Mouse (Mus musculus): ENCODE measurements at regions not wholly inside any gene's neighbourhood (a gene's known extent, or its start where the extent isn't known, plus 50 kb on each side); places are given as distances from the start of the nearest gene placed in this dataset.

DNA sequence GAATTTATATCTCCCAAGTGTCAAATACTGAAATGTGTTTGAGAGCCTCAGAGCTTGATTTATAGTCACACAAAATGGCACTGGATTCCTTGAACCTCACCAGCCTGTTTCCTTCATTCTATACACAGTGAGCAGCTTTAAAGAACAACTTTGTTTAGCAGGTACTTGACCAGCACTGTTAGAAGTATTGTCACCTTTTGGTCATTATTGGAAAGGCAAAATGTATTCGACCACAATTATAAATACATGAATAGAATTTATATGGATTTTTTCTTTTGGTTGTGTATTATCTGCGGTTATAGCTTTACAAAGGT, 527.3 kb upstream of the Pdzrn3 start:
- Histone ChIP-seq H3K9ac (replicated peaks; ENCODE audit: low read length) (no peak overlapping the region), H3K27ac (replicated peaks; ENCODE audit: low read depth, low read length) (no peak overlapping the region), H3K36me3 (replicated peaks; ENCODE audit: control insufficient read depth, insufficient read depth, low read depth, low read length) (no peaks in the 10 kb centered on the region), H3K4me2 (ENCODE audit: low read depth, low read length) (no peak overlapping the region), H3K27me3 (ENCODE audit: control insufficient read depth, insufficient read depth, low read length) (no peaks in the 10 kb centered on the region), H3K9me3 (replicated peaks; ENCODE audit: control insufficient read depth, low read length) (no peaks in the 10 kb centered on the region), H3K4me3 (ENCODE audit: low read depth, low read length) (no peak overlapping the region), H3K4me1 (ENCODE audit: control insufficient read depth, insufficient read depth, low read length) (no peaks in the 10 kb centered on the region)
- no peak for ATAC-seq (replicated peaks; ENCODE audit: insufficient number of reproducible peaks, low FRiP score, low TSS enrichment, low read depth)
- WGBS = 83% methylated on average over 2 of the region's 2 CpGs
- no peak for DNase-seq (ENCODE audit: low spot score)

DNA sequence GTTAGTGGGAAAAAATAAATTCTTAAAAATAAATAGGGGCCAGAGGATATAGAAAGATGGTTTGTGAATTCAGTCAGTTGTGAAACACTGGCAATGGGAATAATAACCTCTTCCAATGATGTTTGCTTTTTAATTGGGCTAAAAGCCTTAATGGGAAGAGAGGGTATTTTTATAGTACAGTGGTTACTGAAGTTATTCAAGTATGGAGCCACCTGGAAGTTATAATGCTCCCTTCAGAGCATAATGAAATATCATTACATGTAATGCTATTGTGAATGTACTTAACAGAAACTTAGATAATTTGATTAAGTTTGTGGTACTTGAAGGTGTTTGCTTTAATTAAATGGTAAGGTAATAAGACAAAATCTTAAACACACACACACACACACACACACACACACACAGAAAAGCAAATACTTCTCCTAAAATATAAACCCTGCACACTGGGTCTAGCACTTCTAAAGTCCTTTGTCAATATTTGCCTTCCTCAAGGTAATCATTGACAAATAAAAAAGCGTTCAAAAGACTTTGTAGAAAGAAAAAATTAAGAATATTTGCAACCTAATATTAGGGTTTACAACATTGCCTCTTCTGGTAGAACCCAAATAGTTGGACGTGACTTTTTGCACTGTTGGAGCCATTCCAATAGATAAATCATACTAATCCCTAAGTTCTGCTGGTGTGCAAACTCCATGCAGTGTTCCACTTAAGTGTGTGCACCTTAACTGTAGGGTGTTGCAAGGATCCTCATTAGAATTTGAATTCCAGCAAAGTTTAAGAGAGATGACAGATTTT, 526.7 kb upstream of the Pdzrn3 start:
- no peak overlapping the region for H3K27ac ChIP-seq (replicated peaks; ENCODE audit: low read depth, low read length)
- H3K9ac ChIP-seq (replicated peaks; ENCODE audit: low read length) = no peak overlapping the region
- H3K4me1 ChIP-seq (ENCODE audit: control insufficient read depth, insufficient read depth, low read length) = no peaks in the 10 kb centered on the region
- 79% methylated on average over 2 of the region's 2 CpGs for WGBS
- no peaks in the 10 kb centered on the region for H3K27me3 ChIP-seq (ENCODE audit: control insufficient read depth, insufficient read depth, low read length)
- DNase-seq (ENCODE audit: low spot score) = no peak
- no peak overlapping the region for H3K4me3 ChIP-seq (ENCODE audit: low read depth, low read length)
- H3K9me3 ChIP-seq (replicated peaks; ENCODE audit: control insufficient read depth, low read length) = no peaks in the 10 kb centered on the region
- ATAC-seq (replicated peaks; ENCODE audit: insufficient number of reproducible peaks, low FRiP score, low TSS enrichment, low read depth) = no peak
- H3K36me3 ChIP-seq (replicated peaks; ENCODE audit: control insufficient read depth, insufficient read depth, low read depth, low read length) = no peaks in the 10 kb centered on the region
- no peak overlapping the region for H3K4me2 ChIP-seq (ENCODE audit: low read depth, low read length)

- WGBS = 70% methylated on average over 2 of the region's 2 CpGs
- Histone ChIP-seq H3K36me3 (replicated peaks; ENCODE audit: control insufficient read depth, insufficient read depth, low read depth, low read length) (no peaks in the 10 kb centered on the region), H3K27me3 (ENCODE audit: control insufficient read depth, insufficient read depth, low read length) (no peaks in the 10 kb centered on the region), H3K9me3 (replicated peaks; ENCODE audit: control insufficient read depth, low read length) (no peaks in the 10 kb centered on the region), H3K4me2 (ENCODE audit: low read depth, low read length) (no peak overlapping the region), H3K4me1 (ENCODE audit: control insufficient read depth, insufficient read depth, low read length) (no peaks in the 10 kb centered on the region), H3K9ac (replicated peaks; ENCODE audit: low read length) (no peak overlapping the region), H3K27ac (replicated peaks; ENCODE audit: low read depth, low read length) (no peak overlapping the region), H3K4me3 (ENCODE audit: low read depth, low read length) (no peak overlapping the region)
- ATAC-seq (replicated peaks; ENCODE audit: insufficient number of reproducible peaks, low FRiP score, low TSS enrichment, low read depth) (no peak), DNase-seq (ENCODE audit: low spot score) (no peak)
Measured at GRCm38 (mm10) chr6:101902276-101902675, 524.6 kb upstream of the Pdzrn3 start.

- no peak for ATAC-seq (replicated peaks; ENCODE audit: insufficient number of reproducible peaks, low FRiP score, low TSS enrichment, low read depth)
- no peaks in the 10 kb centered on the region for H3K9me3 ChIP-seq (replicated peaks; ENCODE audit: control insufficient read depth, low read length)
Measured at GRCm38 (mm10) chr6:101898544-101898943, 520.8 kb upstream of the Pdzrn3 start.

DNA sequence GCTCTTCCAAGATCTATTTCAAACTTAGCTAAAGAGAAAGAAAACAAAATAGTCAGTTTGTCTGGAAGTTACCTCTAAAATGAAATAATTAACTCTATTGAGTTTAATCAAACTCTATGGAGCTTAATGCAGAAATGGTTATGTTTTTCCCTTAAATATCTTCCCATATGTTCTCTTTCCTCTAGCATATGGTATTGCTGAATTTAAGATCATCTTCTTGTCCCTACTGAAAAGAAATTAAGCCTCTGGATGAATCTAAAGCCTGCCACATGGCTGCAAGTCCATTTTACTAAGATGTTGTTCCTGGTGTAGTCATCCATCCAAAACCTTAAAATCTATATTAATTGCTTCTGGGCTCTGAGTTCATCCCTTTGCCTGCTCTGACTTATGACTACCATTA, 513.0 kb upstream of the Pdzrn3 start:
- Histone ChIP-seq H3K9ac (replicated peaks; ENCODE audit: low read length) (no peak overlapping the region), H3K4me2 (ENCODE audit: low read depth, low read length) (no peak overlapping the region), H3K4me1 (ENCODE audit: control insufficient read depth, insufficient read depth, low read length) (no peaks in the 10 kb centered on the region), H3K36me3 (replicated peaks; ENCODE audit: control insufficient read depth, insufficient read depth, low read depth, low read length) (no peaks in the 10 kb centered on the region), H3K27ac (replicated peaks; ENCODE audit: low read depth, low read length) (no peak overlapping the region), H3K27me3 (ENCODE audit: control insufficient read depth, insufficient read depth, low read length) (no peaks in the 10 kb centered on the region), H3K9me3 (replicated peaks; ENCODE audit: control insufficient read depth, low read length) (no peaks in the 10 kb centered on the region), H3K4me3 (ENCODE audit: low read depth, low read length) (no peak overlapping the region)
- no peak for DNase-seq (ENCODE audit: low spot score)
- no peak for ATAC-seq (replicated peaks; ENCODE audit: insufficient number of reproducible peaks, low FRiP score, low TSS enrichment, low read depth)

More at GRCm38 (mm10) chr6:101898544-101898943, 520.8 kb upstream of the Pdzrn3 start:
- H3K27ac ChIP-seq (replicated peaks; ENCODE audit: low read depth, low read length) = no peak overlapping the region
- no peaks in the 10 kb centered on the region for H3K36me3 ChIP-seq (replicated peaks; ENCODE audit: control insufficient read depth, insufficient read depth, low read depth, low read length)
- no peak overlapping the region for H3K4me3 ChIP-seq (ENCODE audit: low read depth, low read length)
- no peak for DNase-seq (ENCODE audit: low spot score)
- H3K9ac ChIP-seq (replicated peaks; ENCODE audit: low read length) = no peak overlapping the region
- 78% methylated on average over 4 of the region's 4 CpGs for WGBS
- H3K4me2 ChIP-seq (ENCODE audit: low read depth, low read length) = no peak overlapping the region
- H3K4me1 ChIP-seq (ENCODE audit: control insufficient read depth, insufficient read depth, low read length) = no peaks in the 10 kb centered on the region
- no peaks in the 10 kb centered on the region for H3K27me3 ChIP-seq (ENCODE audit: control insufficient read depth, insufficient read depth, low read length)

- DNase-seq (ENCODE audit: low spot score) = peak; percentile 21
- Histone ChIP-seq H3K36me3 (replicated peaks; ENCODE audit: control insufficient read depth, insufficient read depth, low read depth, low read length) (no peaks in the 10 kb centered on the region), H3K4me1 (ENCODE audit: control insufficient read depth, insufficient read depth, low read length) (no peaks in the 10 kb centered on the region), H3K27me3 (ENCODE audit: control insufficient read depth, insufficient read depth, low read length) (no peaks in the 10 kb centered on the region), H3K4me3 (ENCODE audit: low read depth, low read length) (no peak overlapping the region), H3K9ac (replicated peaks; ENCODE audit: low read length) (no peak overlapping the region), H3K27ac (replicated peaks; ENCODE audit: low read depth, low read length) (no peak overlapping the region), H3K9me3 (replicated peaks; ENCODE audit: control insufficient read depth, low read length) (no peaks in the 10 kb centered on the region), H3K4me2 (ENCODE audit: low read depth, low read length) (no peak overlapping the region)
- ATAC-seq (replicated peaks; ENCODE audit: insufficient number of reproducible peaks, low FRiP score, low TSS enrichment, low read depth) = no peak
- WGBS = 55% methylated on average over 4 of the region's 4 CpGs
Measured at GRCm38 (mm10) chr6:101882938-101883337, 505.2 kb upstream of the Pdzrn3 start.

DNA sequence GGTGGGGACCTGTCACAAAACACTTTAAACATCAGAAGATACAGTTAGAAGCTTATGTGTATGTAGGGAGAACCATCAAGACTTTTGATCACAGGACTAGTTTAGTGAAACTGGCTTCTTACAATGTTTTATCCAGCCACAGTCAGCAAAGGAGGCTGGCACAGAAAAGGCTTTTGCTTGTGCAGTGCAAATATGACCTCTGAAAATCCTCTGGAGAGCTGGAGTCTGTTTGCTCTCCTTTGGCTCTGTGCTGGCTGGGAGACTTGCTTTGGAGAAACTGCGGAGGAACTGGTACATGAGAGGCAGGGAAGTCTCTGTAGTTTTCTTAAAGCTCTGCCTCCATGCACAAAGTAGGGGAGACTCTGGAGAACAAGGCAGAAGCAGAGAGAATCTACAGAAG, 497.2 kb upstream of the Pdzrn3 start:
- ATAC-seq (replicated peaks; ENCODE audit: insufficient number of reproducible peaks, low FRiP score, low TSS enrichment, low read depth) (no peak), DNase-seq (ENCODE audit: low spot score) (no peak)
- H3K4me1 ChIP-seq (ENCODE audit: control insufficient read depth, insufficient read depth, low read length) = no peaks in the 10 kb centered on the region
- H3K27me3 ChIP-seq (ENCODE audit: control insufficient read depth, insufficient read depth, low read length) = no peaks in the 10 kb centered on the region
- H3K9ac ChIP-seq (replicated peaks; ENCODE audit: low read length) = no peak overlapping the region
- no peak overlapping the region for H3K4me3 ChIP-seq (ENCODE audit: low read depth, low read length)
- WGBS = 64% methylated on average over 1 of the region's 1 CpGs
- H3K36me3 ChIP-seq (replicated peaks; ENCODE audit: control insufficient read depth, insufficient read depth, low read depth, low read length) = no peaks in the 10 kb centered on the region
- H3K27ac ChIP-seq (replicated peaks; ENCODE audit: low read depth, low read length) = no peak overlapping the region
- no peaks in the 10 kb centered on the region for H3K9me3 ChIP-seq (replicated peaks; ENCODE audit: control insufficient read depth, low read length)
- H3K4me2 ChIP-seq (ENCODE audit: low read depth, low read length) = no peak overlapping the region

- Histone ChIP-seq H3K27ac (replicated peaks; ENCODE audit: low read depth, low read length) (no peak overlapping the region), H3K9me3 (replicated peaks; ENCODE audit: control insufficient read depth, low read length) (no peaks in the 10 kb centered on the region), H3K4me3 (ENCODE audit: low read depth, low read length) (no peak overlapping the region), H3K36me3 (replicated peaks; ENCODE audit: control insufficient read depth, insufficient read depth, low read depth, low read length) (no peaks in the 10 kb centered on the region), H3K4me2 (ENCODE audit: low read depth, low read length) (no peak overlapping the region), H3K9ac (replicated peaks; ENCODE audit: low read length) (no peak overlapping the region), H3K4me1 (ENCODE audit: control insufficient read depth, insufficient read depth, low read length) (no peaks in the 10 kb centered on the region), H3K27me3 (ENCODE audit: control insufficient read depth, insufficient read depth, low read length) (no peaks in the 10 kb centered on the region)
- WGBS = 65% methylated on average over 5 of the region's 5 CpGs
- no peak for ATAC-seq (replicated peaks; ENCODE audit: insufficient number of reproducible peaks, low FRiP score, low TSS enrichment, low read depth)
- DNase-seq (ENCODE audit: low spot score) = no peak
Measured at GRCm38 (mm10) chr6:101858895-101859294, 481.2 kb upstream of the Pdzrn3 start.
